Mouse (Mus musculus): ENCODE data around the gene Fam20a.

The Fam20a gene

DNA sequence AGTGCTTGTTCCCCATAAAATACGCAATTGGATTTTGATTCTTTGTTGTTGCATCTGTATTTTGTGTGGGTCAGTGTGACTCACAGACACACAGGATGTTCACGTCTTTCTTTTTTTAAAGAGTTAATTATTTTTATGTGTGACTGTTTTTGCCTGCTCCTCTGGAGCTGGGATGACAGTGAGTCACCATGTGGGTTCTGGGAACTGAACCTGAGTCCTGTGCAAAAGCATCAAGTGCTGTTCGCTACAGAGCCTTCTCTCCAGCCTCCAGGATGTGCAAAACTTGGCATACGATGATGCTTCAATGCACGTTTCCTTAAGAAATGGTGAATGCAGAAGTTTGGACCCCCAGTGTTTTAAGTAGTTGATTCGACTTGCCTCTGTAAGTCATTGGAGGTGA lies 67.5 kb downstream of the Fam20a start:
- DNase-seq (ENCODE audit: low read depth): no peak

DNA sequence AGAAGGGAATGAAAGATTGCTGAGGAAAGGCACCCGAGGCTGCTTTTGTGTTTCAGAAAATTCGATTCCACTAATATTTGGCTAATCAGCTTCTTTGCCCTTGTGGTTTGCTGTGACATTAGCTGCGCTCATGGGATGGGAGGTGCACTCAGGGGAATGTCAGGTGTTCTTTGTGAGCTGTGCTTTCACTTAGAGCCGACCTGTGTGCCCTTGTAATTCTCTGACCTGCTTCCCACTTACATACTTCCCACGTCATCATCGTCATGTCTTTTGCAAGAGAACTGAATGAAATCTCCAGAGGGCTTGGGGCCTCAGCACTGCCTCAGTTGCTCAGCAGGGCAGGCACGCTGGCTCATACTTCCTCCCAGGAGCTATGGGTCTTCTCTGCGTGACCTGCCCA lies 68.9 kb downstream of the Fam20a start:
- peak; percentile 46 for DNase-seq (ENCODE audit: low read depth)

DNA sequence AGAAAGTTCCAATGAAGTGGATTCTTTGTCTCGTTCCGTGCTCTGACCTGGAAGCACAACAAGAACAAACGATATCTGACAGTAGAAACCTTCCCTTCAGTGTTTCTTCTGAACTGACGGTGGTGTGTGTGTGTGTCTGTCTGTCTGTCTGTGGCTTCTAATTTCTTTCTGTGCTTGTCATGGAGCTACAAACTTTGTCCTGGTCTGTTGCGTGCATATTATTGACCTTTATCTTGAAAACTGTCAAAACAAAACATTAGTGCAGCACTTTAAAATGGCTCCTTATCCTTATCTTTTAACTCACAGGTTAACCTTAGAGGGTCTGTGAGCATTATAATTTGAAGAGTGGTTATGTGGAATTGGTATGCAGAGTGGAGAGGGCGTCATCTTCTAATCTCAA lies 69.6 kb downstream of the Fam20a start:
- no peak for DNase-seq (ENCODE audit: low read depth)

DNA sequence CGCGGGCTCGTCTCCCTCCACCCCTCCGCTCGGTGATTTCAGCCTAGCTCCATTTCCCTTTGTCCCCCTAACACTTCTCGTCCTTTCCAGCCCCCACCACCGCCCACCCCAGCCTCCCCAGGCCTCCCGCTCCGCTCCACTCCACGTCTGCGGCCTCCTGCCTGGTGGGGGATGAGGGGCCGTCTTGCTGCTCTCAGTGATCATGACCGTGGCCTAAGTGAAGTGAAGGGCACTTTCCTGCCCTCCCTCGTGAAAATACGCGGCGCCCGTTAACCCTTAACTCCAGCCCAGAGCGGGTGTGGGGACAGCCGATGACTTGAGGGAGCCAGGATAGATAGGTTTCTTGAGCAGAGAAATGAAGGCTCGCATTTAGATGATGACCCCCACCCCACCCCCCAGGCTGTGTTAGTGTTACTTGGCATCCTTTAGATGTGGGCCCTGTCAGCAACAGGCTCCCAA lies 70.5 kb downstream of the Fam20a start:
- DNase-seq (ENCODE audit: low read depth): peak; percentile 73

GRCm38 (mm10) chr11:109650788-109651565 lies 71.1 kb downstream of the Fam20a start:
- DNase-seq (ENCODE audit: low read depth): peak; percentile 95

DNA sequence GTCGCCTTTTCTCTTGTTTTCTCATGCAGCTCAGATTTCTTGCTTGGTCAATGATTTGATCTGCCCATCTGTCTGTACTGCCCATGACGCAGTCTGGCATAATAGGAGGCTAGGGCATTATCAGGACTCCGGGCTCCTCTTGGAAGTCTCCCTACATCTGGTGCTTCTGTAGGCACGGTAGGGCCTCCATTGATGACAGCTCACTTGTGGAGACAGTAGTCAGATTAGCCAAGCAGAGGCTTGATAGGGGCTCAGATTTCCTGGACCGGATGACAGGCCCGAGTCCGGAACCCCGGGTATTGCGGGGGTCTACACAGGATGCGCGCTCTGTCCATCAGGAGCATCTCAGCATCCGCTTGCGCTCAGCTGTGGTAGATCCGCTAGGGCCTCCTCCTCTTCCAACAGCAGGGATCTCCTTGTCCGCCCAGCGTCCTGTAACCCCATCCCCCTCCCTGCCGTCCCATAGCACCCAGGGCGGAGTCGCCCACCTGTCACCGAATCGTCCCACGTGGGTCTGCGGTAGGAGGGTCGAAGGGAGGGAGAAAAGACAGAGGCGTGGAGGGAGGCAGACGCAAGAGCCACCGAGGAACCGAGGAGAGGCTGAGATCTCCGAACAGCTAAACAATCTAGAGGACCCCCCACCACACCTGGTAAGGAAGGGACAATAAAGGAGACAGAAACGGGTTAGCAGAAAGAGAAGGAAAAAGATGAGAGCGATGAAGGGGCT lies 71.9 kb downstream of the Fam20a start:
- DNase-seq (ENCODE audit: low read depth): peak; percentile 90

GRCm38 (mm10) chr11:109649206-109649605 lies 72.9 kb downstream of the Fam20a start, which contains the start of gene Prkar1a:
TSS of gene Prkar1a (plus strand) at chr11:109649405.
- DNase-seq (ENCODE audit: low read depth): peak; percentile 50

GRCm38 (mm10) chr11:109648510-109648909 lies 73.6 kb downstream of the Fam20a start:
- peak; percentile 54 for DNase-seq (ENCODE audit: low read depth)

DNA sequence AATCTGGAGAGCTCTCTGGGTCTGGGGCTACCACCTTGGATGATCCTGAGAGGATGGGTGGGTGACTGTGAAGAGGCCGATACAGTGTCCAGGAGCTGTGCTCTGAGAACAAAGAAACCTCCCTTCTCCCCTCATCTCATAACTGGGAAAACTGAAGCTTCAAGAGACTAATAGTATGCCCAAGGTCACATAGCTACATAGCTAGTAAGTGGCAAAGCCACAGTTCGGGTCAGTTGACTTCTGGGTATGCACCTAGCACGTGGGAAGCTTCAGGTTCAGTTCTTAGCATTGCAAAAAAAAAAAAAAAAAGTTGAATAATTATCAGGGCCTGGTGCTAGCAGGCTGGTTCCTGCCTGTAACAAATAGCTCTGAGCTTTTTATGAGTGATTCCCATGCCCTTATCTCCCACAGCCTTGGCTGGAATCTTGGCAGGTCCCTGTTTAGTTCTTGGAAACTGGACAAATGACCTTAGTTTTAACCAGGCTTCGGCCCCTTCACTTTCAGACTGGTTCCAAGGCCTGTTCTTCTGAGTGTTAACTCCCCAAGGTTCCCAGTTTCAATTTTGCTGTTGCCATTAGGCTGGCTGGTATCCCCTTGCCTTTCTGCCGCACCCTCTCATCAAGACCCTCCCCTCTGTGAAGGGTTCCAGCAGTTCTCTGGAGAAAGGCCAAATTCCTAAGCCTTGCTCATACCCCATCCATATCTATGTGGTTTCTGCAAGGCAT lies 80.4 kb downstream of the Fam20a start:
- no peak for DNase-seq (ENCODE audit: low read depth)

- no peak for DNase-seq (ENCODE audit: low read depth)
Observed at GRCm38 (mm10) chr11:109635871-109636395, 86.1 kb downstream of the Fam20a start.

GRCm38 (mm10) chr11:109634928-109635327 lies 87.2 kb downstream of the Fam20a start:
- DNase-seq (ENCODE audit: low read depth): no peak

- no peak for DNase-seq (ENCODE audit: low read depth)
Observed at GRCm38 (mm10) chr11:109629021-109629521, 93.0 kb downstream of the Fam20a start.

GRCm38 (mm10) chr11:109628099-109628498 lies 94.0 kb downstream of the Fam20a start:
- DNase-seq (ENCODE audit: low read depth): no peak

GRCm38 (mm10) chr11:109627648-109628047 lies 94.4 kb downstream of the Fam20a start:
- peak; percentile 63 for DNase-seq (ENCODE audit: low read depth)

DNA sequence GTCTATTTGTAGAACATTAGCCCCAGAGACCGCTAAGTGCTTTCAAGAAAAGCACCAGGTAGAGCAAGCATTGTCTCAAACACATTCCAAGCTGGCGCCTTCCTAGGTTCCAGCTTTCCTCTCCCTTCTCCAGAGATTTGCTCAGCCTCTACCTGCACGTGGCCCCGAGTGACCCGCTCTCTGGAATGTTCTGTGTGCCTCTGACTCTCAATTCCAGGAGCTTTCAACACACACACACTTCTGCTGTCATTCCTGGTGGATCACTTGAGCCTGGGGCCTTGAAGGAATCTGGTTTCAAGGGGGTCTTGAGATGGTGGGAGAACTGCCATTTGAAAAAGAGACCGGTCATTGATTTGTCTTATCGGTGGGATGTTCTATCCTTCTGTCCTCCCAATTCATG lies 98.8 kb downstream of the Fam20a start:
- DNase-seq (ENCODE audit: low read depth): no peak

- DNase-seq (ENCODE audit: low read depth): peak; percentile 42
Observed at GRCm38 (mm10) chr11:109622518-109623037, 99.5 kb downstream of the Fam20a start.

DNA sequence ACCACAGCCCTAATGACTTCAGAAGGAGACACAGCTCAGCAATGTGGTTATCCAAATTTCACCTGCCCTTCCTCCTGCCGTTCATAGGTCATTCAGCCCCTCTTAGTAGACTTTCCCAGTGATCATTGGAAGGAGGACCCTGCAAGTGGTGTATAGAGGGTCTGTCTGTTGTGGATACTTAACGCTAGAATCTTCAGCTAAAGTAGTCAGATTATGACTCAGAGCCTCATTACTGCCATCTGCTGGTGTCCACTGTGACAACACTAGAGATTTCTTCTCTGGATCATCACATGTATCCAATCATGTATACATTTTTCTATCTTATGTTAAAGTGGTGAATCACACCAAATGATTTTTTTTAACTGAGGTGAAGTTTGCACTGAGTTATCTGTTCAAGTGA lies 100.9 kb downstream of the Fam20a start:
- peak; percentile 88 for DNase-seq (ENCODE audit: low read depth)

DNA sequence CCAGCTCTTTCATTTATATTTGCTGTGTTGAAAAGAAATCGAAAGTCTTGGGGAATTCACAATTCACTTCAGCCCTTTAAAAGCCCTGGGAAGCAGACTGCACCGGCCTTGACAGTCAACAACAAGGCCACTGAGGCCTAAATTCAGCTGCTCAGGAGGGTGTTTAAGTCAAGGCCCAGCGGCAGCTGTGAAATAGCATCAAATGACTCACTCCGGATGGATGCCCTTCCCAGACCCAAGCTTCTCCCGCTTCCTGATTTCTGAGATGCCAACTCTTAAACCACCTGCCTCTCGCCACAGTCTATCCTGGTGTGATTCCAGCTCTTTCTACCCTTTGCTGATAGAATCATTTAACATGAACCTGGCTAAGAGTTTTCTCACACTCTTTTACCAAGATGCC lies 101.7 kb downstream of the Fam20a start:
- no peak for DNase-seq (ENCODE audit: low read depth)

All from induced T-regulatory cell, adult 2 months (primary cell).